Mouse (Mus musculus): ENCODE measurements at regions not wholly inside any gene's neighbourhood (a gene's known extent, or its start where the extent isn't known, plus 50 kb on each side); places are given as distances from the start of the nearest gene placed in this dataset.

DNA sequence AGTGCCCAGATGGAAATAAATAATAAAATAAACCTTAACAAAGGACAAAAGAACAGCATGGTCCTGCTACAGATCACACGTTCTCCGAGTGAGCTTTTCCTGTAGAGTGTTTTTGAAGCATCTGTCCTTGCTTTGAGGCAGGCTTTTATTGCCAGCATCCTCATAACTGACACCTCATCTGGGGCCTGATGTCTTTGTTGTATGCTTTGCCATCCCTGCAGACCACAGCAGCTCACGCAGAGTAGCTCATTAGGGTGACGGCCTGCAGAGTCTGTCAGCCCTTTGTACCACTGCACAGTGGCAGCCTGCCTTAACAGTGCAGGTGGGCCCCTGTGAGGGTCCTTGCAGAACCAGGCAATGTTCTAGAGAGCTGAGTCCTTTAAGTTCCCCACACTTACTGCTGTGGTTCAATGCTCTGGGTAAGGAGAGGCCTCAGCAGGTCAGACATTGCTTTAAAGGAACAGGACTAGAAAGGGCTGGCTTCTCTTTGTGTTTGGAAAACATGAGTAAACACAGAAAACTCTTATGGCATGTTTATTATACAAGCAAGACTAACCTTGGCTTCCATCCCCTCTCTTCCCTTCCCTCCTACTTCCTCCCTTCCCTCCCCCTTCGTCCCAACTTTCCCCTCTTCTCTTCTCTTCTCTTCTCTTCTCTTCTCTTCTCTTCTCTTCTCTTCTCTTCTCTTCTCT is 219.7 kb upstream of the Unc93a2 start:
- TF ChIP-seq MYOG (IDR thresholded peaks at IDR 0.05; ENCODE audit: control insufficient read depth in 1 of 3, insufficient read depth in 1 of 3, insufficient read length in 2 of 3, low read depth in 2 of 3) (no peak), POLR2A (IDR thresholded peaks at IDR 0.05; ENCODE audit: insufficient read length, low read depth) (no peak), USF1 (IDR thresholded peaks at IDR 0.05; ENCODE audit: low read depth) (no peak), POLR2AphosphoS2 (IDR thresholded peaks at IDR 0.05; ENCODE audit: insufficient read length, low read depth) (no peak), TCF12 (IDR thresholded peaks at IDR 0.05; ENCODE audit: insufficient read depth, poor library complexity, severe bottlenecking) (no peak)

Measured in myocyte (in vitro differentiated cells).